Mouse (Mus musculus) naive thymus-derived CD4-positive, alpha-beta T cell, adult 2 months (primary cell): Measurements from ENCODE around the gene Cradd.

Source experiments
- DNase-seq: peaks from one replicate; pipeline ENCODE4 v3.0.0-alpha.2; 2011; ENCODE audit warnings: low read depth

Cradd gene

DNA sequence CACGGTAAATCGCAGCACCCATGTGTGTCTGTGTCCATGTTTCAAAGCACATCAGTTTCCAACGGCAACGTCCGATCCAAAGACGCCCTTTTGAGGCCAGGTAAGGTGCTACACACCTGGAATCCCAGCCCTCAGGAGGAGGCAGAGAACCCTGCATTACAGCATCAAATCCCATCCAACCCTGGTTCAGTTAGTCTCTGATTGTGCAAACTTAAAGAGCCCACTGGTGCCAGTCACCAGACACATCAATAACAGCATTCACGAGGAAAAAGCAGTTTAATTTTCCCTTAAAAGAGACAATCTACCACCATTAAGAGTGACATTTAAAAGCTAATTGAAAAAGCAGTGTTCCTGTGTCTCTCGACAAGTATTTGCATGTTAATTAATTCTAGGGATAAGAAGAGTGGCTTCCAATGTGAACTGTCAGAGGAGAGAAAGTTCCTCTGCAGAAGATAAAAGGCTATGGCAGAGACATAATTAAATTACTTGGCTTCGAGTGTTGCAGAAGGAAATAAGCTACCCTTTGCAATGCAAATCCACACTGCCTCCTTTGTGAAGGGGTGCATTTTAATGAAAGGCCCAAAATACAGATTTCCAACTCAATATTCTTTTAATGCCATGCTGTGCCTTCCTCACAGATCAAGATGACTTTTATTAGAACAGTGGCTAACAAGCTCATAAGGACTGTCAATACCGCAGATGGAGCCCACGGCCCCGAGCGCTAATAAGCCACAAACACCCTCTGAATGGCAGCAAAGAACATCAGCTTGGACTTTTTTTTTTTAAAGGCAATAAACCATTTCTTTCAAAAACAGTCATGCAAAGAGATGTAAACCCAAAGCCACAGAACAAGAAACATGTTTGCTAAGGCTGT lies 84.5 kb downstream of the Cradd start:
- no peak for DNase-seq

DNA sequence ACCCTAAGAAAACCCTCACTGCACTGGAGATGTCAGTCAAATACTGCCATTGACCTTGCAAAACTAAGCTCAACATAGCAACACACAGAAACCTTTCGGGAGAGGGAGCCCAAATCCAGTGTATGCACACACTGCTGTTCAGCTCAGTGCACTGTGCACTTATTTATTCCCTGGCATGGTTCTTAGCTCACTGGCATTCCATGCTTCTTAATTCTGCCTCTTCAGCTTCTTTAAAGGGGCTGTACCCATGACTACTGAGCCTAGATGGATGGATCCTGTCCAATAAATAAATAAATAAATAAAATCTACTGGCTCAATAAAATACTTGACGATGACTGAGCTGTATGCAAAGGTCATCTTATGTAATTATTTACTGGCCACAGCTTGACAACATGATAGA lies 85.3 kb downstream of the Cradd start:
- no peak for DNase-seq

DNA sequence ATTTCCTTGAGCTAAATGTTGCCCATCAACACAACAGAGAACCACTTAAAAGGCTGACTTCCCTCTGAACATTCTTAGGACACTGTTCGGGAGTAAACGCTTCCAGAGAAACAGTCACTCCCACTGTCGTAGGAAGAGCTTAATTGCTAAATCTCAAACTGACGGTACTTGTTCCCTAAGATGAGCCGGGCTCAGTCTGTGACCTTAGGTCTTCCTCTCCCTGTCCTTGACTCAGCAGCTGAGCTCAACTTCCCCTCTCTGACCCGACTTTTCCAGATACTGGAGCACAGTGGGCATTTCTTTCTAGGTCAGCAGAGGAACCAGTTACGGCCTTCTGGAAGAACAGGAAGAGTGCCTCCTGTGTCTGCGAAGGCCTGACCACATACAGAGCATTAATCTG lies 87.7 kb downstream of the Cradd start:
- DNase-seq, result no peak

DNA sequence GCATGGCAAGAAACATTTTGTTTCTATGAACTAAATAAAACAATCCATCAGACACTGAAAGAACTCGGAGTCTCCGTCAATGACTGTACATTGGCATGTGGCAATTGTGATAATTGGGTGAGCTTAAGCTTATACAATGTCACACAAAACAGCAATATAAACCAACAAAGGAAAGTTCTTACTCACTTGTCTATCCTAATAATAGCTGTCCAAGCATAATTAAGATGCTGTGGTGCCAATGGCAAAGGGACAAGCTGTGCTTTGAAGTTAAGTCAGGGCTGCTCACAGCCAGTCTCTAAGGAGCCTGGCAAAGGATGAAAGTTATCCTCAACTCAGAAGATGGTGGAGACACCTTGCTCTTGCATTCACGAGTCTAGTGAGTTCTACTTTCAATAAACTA lies 89.3 kb downstream of the Cradd start:
- DNase-seq, result no peak

DNA sequence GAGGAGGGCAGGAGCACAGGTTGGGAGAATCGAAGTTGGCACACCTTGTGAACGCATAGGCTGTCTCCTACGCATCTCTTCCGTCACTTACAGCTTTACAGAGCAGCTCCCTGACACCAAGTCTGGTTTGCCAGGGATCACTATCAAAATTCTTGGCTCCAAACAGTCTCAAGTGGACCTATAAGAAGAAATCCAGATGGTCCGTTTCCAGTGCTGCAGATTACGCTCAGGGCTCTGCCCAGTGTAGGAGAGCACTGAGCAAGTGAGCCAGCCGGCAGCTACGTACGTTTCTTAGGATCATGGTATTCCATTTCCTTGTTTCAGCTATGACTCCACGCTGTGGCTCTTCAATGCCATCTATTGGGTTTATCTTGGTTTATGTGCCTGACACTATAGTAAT lies 90.9 kb downstream of the Cradd start:
- DNase-seq, result no peak

DNA sequence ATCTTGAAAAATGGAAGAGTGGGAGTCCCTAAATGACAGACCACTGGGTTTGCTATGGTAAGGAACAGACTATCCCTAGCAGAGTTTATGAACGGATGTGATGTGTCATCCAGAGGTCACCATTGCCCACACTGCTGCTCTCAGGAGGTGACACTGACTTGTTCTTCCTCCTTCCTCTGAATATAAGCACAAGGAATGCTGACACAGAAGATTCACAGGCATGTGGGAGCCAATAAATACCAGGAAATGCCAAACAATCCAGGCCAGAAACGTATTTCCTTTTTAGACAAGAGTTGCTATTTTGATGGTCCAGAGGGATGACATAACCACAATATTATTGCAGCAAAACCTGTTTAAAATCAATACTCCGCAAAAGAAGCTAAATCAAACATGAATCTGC lies 91.4 kb downstream of the Cradd start:
- no peak for DNase-seq

DNA sequence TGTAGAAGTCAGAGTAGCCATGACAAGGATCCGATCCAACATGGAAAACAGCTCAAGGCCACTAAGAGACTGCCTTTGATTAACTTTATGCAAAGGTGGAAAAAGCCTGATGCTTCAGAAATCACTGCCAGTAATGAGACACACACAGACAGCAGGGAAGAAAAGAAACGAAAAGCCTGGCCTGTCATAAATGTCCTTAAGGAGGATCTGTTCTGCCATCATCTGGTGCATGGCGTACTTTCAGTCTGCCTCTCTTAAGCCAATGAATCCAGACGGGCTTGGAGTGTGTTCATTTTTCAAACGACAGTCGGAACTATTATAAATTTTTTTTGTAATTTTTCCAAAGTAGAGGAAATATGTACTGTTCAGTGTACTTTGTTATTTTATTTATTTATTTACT lies 95.7 kb downstream of the Cradd start:
- DNase-seq, result no peak

DNA sequence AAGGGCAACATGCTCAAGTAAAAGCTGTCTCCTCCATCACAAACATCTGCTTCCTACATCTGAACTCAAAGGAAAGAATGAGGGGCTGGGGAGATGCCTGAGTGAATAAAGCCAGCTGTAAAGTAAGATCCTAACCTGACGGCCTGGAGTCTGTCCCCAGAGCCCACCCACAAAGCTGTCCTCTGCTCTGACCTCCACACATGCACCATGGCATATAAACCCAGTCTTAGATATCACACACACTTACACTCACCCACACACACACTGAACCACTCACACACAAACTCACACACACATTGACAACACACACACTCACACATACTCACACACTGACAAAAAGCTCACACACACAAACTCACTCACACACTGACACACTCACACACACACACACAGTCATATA lies 96.3 kb downstream of the Cradd start:
- no peak for DNase-seq

DNA sequence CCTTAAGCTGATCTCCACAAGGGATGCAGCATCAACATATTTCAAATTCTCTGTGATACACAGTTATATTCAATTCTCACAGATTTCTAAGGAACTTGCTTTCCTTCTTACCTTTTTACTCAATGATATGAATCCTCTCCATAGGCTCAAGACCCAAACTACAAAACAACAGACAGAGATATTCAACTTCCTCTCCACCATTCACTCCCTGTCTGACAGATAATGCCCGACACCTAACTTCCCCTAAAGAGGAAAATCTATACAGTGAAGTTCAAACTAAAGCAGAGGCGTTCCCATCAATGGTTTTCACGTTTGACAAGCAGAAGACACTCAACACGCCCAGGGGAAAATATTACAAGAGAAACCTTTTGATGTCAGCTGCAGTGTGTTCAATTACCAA lies 97.2 kb downstream of the Cradd start:
- DNase-seq, result no peak

DNA sequence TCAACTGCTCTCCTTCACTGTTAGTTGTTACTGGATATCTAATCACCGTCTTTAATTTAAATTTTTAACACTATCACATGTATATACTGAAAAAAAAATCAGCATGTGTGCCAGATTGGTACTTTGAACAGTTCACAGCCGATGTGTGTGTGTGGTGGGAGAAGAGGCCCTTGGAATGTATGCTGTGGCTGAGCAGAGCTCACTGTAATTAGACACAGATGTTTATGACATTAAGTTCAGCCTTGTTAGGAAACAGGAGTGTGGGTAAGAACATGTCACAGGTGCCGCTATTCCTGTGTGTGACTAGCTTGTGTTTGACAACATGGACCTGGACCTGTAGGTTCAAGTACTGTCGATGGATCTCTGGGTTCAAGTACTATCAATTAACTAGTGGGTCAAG lies 98.9 kb downstream of the Cradd start:
- DNase-seq, result no peak

DNA sequence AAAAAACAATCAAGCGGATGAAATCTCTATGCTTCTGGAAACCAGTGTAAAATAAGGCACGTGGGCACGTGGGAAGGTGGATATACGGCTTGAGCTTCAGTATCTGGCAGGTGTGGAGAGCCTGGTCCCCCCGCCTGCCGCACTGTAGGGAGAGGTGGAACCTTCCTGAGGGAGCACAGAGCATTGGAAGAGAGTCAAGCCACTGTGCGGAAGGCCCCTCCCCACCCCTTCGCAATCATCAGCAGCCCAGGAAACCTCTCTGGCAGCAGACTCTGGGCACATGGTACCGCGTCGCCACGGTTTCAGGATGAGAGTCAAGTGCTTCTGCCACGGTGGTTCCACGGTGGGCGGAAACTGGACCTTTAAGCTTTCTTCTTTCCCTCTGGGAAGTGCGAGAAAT lies 100.7 kb downstream of the Cradd start:
- DNase-seq, result no peak

DNA sequence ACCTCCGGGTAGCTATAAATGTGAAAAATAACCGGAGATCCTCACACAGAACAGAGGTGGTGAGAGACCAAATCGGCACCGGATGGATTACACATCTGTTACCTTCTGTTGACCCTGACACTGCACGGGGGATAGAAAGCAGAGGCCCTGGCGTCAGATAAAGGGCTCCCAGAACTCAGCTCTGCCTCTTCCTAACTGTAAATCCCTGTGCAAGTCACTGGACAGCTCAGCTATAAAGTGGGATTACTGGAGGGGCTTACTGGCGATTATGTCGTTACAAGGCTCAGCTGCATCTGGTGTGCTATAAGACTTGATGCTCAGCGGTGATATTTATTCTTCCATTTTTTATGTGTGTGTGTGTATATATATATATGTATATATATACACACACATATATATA lies 102.0 kb downstream of the Cradd start:
- no peak for DNase-seq

DNA sequence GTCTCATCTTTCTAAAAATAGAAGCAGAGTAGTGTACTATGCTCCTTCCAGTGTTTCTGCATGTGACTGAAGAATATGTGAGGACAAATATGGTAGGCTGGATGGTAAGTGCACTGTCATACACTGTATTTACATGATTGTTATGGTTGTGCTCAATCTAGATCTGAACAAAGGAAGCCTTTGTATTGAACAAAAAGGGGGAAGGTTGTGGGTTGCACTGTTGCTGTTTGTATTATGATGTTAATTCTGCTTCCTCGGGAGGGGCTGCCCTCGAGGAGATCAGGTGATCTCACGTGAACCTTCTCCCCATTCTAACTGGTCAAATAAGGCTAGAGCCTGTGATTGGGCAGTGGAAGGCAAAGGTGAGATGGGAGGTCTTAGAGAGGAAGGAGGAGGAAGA lies 103.4 kb downstream of the Cradd start:
- no peak for DNase-seq

DNA sequence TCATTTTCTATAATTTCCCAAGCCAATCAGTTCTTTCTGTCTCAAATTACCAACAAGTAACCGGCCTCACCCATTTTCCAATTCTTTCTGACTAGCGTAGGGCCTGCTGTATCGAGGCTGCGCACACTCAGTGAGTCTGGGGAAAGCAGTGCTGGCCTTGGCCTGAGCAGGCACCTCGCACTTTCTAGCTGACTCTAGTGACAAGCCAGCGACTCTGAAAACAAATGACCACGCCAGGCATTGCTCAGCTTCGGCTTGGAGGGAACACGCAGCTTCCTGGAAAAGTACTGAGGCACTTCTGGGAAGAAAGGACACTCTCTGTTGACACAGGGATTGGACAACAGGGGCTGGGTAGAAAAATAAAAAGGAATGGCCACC lies 105.3 kb downstream of the Cradd start:
- DNase-seq, result no peak

DNA sequence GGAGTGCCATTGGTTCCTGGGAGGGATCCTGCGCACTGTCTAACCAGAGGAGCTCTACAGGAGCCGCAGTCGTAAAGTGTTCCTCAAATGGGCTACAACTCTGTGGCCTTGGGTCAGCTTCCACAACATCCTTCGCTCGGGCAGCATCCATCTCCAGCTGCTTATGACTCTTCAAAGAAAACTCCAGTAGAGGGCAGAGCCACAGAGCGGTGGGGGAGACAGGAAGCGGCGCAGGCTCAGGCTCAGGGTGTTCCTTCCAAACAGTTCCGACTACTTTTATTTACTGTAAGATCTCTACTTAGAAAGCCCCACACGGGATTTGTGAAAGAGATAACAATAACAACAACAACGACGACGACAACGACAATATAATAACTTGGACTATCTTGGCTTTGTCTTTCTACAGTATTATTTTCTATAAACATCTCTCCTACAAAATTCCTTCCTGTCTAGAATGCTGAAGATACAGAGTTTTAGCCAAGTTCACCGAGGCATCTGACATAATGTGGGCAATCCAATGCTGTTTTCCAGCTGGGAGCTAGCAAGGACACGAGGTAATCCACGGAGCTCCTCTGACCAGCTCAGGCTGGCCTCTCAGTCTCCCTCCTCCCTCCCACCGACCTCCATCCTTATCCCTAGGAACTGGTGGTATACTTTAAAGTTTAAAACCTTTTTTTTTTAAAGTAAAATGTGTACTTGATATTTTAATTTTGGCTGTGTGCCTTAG lies 105.8 kb downstream of the Cradd start:
- DNase-seq, result no peak

DNA sequence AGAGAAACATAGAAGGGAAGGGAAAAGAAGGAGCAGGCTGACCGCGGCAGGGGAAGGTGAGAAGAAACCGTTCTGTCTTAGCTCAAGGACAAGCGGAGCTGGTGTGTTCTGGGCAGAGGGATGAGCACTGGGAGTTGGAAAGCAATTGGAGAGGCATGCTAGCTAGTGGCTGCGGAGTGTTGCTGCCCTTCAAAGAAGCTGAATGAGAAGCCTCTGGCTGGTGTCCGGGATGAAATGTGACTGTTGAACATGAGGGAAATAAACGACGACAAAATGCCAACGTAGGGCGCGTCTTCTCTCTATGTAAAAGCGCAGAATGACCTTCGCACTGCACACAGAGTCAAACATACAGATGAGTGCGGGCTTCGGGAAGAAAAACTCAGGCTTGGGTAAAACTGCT lies 108.6 kb downstream of the Cradd start:
- DNase-seq, result no peak

DNA sequence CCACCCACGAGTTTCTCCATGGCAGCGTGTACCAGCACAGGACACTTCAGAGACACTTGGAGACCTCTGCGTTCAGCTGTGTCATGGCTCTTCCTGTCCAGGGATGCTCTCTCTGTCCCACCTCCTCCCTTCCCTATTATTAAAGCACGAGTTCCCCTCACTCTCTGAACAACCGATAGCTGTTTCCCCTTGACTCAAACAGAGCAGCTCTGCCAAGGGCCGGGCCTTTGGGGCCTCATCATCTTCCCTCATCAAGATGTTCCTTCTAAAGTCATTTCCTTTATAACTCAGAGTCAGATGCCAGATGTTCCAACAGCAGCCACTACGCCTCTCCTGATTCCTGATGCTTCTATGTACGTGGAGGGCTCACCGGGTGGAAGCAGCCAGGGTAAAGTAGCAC lies 110.1 kb downstream of the Cradd start:
- no peak for DNase-seq

DNA sequence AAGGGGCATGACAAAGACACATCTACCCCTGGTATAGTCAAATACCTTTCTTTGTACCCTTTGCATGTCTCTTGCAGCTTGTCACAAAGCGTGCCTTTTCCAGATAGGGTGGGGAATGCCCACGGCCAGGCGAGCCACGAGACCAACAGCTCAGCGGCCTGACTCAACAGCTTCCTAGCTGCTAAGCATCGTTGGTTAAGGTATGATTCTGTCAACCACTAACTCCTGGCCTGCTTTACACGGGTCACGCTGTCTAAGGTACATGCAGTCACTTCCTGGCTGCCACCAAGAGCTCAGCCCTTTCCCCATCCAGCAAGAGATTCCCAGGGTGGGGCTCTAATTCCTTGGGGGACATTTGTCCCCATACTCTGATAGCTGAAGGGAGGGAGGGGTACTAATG lies 110.6 kb downstream of the Cradd start:
- DNase-seq, result no peak

DNA sequence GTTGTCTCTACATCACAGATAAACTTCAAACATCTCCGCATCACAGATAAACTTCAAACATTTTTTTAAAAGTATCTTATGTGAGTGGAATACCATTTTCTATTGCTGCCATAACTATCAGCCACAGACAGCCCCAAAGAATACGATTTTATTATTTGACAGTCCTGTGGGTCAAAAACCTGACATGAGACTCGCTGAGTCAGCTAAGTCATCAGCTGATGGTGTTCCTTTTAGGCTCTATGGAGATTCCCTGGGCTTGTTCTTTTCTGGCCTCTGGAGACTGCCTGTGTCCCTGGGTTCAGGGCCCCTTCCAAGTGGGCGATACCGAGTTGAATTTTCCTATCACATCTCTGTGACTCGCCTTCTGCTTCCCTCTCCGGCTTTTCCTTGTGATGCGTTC lies 112.3 kb downstream of the Cradd start:
- no peak for DNase-seq

DNA sequence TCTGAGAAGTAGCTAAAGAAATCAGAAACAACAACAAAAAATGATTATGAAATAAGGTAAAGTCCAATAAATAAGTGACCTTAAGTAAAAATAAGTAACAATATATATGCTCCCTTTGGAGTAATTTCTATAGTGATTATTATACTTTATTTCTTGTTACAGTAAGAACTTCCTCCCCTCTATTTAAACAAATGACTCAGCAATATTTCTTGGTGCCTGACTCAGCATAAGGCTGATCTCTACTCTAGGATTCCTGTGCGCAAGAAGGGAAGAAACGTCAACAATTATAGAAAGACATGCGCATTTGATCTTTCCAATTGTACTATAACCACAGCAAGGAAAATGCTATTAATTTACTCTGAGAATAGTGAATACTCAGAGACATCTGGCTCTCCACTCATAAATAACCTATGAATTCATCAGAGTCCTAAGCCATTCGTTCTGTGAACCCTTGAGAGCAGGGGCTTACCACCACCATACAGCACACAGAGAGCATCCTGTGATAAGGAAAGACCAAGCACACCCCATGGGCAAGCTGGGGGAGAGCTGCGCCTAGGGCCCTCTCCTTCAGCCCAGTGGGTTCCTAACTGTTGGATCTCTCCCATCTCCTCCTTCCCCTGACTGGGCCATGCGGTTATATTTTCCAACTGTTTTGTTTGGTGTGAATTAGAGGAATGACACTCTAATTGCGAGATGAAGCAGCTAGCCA lies 113.1 kb downstream of the Cradd start:
- no peak for DNase-seq

DNA sequence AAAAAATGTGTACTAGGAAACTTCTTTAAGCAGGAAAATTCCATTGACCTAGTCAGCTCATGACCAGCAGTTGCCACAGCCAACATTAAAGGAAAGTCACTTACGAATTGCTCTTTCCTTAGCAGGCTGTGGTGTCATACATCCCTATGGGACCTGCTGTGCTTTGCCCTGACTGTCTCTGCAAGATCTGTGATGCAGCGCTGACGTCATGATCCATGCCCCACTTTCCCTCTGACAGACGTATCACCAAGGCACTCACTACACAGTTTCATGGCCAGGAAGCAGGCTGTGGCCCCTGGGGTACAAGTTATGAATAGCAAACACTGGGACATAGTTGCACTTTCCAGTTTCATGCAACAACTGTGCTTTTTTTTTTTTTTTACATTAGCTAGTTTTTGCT lies 113.8 kb downstream of the Cradd start:
- no peak for DNase-seq

DNA sequence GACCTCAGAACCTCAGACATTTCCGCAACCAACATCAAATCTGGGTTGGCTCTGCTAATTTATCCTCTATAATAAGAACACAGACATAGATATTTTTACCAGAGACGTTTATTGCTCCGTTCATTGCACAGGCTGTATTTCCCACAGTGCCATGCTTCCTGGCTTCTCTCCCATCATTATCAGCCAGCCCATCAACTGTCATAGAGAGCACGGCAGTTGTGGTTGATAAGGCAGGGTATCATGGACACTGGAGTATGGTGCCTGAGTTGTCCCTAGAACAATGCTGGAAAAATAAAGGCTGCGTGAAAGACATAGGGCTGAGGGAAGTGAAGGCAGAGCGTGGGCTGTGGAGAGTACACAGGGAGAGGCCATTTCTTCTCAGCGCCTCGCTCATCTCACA lies 116.5 kb downstream of the Cradd start:
- DNase-seq, result no peak

DNA sequence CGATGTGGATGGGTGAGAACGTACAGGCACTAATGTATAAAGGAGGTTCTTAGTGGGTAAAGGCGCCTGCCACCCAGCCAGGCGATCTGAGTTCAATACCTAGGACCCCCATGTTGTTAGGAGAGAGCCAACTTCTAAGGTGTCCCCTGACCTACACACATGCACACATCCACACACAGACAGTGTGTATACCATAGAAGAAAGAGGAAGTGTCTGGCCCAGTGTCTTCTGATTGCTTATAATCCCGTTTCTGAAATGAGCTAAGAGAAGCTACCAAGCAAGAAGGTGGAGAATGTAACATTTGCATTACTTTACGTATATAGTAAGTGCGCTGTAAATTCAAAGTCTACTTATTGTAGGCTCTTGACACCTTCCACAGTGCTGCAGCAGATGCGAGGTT lies 122.4 kb downstream of the Cradd start:
- DNase-seq, result no peak
